Mouse (Mus musculus): ENCODE measurements around the gene Kncn. TPM values are rescaled to one million over a fixed set of nuclear protein-coding genes. Genes with fewer than 3 reads are reported as not detected.

Gene Kncn
- total RNA-seq, 2 experiments from 2014 or later = not detected

DNA sequence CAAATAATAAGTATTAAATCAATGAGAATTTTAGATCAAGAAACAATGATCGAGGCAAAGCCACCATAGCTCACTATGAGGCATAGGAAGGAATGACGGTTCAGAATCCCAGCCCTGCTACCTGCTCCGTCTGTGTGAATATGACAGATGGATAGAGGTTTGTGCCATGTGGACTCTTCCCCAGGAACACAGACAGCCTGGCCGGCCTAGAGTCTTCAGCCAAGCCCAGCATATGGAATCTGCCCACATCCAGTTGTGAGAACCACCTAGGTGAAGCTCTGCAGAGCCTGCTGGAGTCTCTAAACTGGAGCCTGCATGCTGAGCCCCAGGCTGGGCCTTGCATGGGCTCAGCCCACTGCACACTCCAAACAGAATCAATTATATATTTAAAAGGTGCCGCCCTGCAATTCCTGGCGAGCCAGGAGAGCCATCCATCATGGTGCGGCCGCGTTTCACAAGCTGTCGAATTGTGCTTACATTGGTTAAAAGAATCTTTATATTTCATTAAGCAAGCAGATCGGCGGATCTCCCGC lies 47.4 kb downstream of the Kncn start:
- no peak for DNase-seq
- intact Hi-C loops (cut with DNase I) = no loop called here

DNA sequence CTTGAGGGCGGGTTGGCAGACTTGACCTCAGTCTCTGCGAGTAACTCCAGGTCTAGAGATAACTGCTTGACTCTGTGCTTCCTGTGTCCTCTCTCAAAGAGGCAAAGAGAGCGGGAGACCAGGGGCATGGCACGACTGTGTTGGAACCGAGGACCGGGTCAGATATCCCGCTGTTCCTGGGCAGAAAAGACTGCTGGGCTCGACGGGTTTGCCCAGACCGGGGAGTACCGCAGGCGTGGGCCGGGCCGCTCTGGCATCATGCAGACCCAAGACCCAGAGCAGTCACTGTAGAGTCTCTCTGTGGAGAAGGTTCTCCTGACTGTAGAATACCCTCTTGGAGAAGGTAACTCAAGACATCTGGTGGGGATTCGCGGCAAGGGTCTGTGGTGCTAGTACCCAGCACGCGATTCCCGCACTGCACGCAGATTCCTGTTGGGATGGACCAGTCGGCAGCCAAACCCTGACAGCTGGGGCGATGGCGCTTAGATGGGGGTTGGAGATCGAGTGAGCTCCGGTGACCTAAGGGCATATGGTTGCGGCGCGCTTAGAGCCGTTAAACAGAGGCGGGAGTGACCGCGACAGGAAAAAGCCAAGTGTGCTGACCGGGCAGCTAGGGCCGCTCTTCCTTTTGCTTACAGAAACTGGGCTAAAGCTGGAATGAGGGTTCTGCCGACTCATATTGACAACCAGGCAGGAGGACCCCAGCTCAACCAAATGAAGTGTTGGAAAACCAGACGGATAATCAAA lies 51.8 kb downstream of the Kncn start:
- intact Hi-C loops (cut with DNase I) = no loop called here
- no peak for DNase-seq

DNA sequence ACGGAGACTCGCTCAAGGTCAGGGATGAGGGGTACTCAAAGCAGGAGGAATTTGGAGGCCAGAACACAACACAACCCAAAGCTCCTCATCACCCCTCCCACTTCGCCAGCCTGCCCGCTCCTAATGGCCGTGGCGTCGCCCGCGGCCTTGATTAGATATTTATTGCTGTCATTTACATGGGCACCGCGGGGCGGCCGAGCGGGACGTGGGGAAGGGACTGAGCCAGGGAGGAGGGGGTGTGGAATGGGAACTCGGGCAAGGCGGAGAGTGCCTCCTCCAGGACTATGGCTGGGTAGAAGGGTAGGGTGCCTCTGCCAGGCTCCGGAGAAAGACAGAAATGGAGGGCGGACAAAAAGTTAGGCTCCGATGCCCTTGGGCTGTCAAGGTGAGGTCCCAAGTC lies 52.4 kb downstream of the Kncn start:
- no peak for DNase-seq
- intact Hi-C loops (cut with DNase I) = no loop called here

DNA sequence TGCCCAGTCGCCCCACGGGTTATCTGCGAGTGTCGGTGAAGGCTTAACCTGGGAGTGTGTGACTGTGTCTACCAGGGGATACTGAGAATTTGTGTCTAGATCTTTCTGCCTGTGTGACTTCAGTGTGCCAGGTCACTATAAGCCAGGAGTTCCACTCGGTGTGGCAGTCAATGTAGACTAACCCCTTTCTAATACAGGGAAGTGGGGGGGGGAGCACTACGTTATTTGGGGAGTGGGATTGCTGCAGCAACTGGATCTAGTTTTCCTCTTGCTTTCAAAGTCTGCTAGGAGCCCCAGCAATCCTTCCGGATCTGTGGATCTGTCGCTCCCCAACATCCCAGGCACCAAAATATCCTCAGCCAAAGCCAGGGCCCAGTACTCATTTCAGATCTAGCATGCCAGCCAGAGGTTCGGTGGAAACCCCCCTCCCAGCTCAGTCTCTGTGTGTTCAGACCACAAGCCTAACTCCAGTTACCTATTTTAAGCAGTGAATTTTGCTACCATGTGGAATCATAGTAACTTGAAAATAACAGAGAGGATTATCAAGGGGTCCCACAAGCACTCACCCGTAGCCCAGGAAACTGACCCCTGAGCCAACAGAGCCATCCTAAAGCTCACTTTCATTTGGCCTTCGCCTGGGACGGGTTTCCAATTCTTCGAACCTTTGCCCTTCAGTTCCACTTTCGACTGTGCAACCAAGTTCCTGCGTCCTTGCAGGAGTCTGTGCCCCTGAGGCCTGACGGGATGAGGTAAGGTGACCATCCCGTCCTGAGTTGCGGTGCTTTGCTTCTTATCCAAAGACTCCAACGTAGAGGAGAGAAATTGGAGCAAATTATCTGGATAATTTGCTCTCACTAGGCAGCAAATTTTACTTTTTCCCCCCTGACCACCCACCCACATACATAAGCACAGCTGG lies 53.1 kb downstream of the Kncn start:
- no peak for DNase-seq
- intact Hi-C loops (cut with DNase I) = no loop called here

DNA sequence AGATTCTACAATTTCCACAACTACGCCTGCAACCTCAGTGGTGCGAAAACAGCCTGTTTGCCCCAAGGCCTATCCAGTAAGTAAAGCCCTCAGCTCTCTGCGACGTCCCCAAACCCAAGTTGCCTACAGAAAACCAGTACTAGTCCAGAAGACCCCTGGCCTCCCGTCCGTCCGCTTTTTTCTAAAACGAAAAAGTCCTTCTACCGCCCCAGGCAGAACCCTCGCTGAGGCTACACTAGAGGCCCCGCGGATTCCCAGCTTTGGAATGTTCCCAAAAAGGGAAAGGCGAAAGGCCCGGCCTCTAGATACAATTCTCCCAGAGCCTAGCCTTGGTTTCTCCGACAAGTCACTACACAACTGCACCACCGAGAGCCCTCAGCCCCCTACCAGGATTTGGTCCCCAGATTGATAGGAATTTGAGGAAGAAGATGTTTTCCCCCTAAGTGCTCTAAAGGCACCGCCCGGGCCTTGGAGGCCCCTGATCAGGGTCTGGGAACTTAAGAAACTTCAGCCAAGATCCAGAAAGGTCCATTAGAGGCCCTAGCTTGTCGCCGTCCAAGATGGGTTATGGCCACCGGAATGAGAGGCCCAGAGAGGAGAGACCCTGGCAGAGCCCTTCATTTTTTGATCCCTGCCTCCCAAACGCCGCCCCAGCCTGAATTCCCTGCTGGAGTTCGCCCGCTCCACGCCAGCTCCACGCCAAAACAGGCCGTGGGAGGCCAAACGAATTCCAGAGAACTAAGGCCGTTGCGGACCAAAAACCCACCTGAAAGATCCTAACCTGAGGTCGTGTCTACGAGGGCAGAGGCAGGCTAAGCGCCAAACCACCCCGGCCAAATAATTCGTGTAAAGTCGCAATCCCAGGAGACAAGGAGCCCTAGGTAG lies 54.3 kb downstream of the Kncn start:
- peak; percentile 19 to 29 for DNase-seq
- intact Hi-C loops (cut with DNase I) = no loop called here

Other genes starting within 250 kb of the Kncn start
- gene Cyp4b1, start 236.7 kb upstream of the Kncn start, total RNA-seq (2021) = 10 to 100 TPM; 22.7 to 29.9 TPM
- gene Efcab14, start 146.7 kb upstream of the Kncn start, total RNA-seq (2021) = 10 to 100 TPM; 34.0 to 35.3 TPM
- gene Tex38, start 103.4 kb upstream of the Kncn start, total RNA-seq (2021) = under 1 TPM in 1 of 2 experiments, not detected in 1; 0.39 TPM
- gene Atpaf1, start 99.6 kb upstream of the Kncn start, total RNA-seq (2021) = 10 to 100 TPM; 60.6 to 63.0 TPM
- 1 to 10 TPM; 6.4 to 7.1 TPM for gene Mob3c, start 56.3 kb upstream of the Kncn start, total RNA-seq (2021)
- 10 to 100 TPM; 27.8 to 28.1 TPM for gene Mknk1, start 45.2 kb upstream of the Kncn start, total RNA-seq (2021)
- gene 6430628N08Rik, start 6.3 kb downstream of the Kncn start, total RNA-seq (2021) = not detected
- gene Dmbx1, start 55.5 kb downstream of the Kncn start, total RNA-seq (2021) = not detected
- gene Faah, start 133.5 kb downstream of the Kncn start, total RNA-seq (2021) = under 1 TPM; 0.53 to 0.78 TPM
- gene Nsun4, start 169.5 kb downstream of the Kncn start, total RNA-seq (2021) = 10 to 100 TPM; 24.4 to 25.6 TPM
- gene Uqcrh, start 190.7 kb downstream of the Kncn start, total RNA-seq (2021) = 1,000 to 10,000 TPM; 1,830 to 1,899 TPM
- gene Lrrc41, start 190.9 kb downstream of the Kncn start, total RNA-seq (2021) = 10 to 100 TPM; 30.7 to 31.5 TPM
- 1 to 10 TPM in 1 of 2 experiments, under 1 TPM in 1; 0.81 to 1.5 TPM for gene Rad54l, start 239.3 kb downstream of the Kncn start, total RNA-seq (2021)
- gene Pomgnt1, start 239.4 kb downstream of the Kncn start, total RNA-seq (2021) = 10 to 100 TPM; 69.3 to 74.1 TPM

Measured in heart, postnatal 14 days (tissue).